ENCODE assay signal across 18 mouse cellular contexts in the genomic region with DNA sequence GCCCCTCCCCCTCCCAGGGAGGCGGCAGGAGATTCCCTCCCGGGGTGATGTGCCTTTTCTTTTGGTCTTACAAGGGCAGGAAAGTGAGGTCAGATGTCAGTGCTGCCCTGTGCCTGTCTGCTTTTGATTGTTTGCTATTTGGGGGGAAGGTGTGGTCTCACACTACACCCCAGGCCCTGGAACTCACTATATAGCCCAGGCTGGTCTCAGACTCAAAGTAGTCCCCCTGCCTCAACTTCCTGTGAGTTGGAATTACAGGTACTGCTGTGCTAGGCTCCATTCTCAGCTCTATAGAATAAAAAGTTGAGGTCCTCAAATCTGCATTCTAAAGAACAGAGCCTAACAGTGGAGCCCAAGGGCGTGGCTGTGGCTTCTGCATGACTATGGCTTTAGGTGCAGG. TPM values are rescaled to one million over a fixed set of nuclear protein-coding genes. Genes with fewer than 3 reads are reported as not detected.
"Had no signal": no experiment of that assay in that cellular context is flagged by ENCODE, and none has a peak within 500 bp of the region (broad histone marks: within the 10 kb centered on the region; RNA-seq: fewer than 3 reads in every experiment).

No protein-coding gene starts in this region.

- H3K27ac ChIP-seq: midbrain, embryonic 12.5 days; neural tube, embryonic 13.5 days; neural tube, embryonic 15.5 days had no signal

- H3K27me3 ChIP-seq: midbrain, embryonic 12.5 days; neural tube, embryonic 13.5 days; neural tube, embryonic 15.5 days had no signal

- H3K9ac ChIP-seq: lung, embryonic 14.5 days; midbrain, embryonic 12.5 days; neural tube, embryonic 13.5 days; neural tube, embryonic 15.5 days had no signal

- H3K9me3 ChIP-seq: midbrain, embryonic 10.5 days; midbrain, embryonic 12.5 days; neural tube, embryonic 13.5 days; neural tube, embryonic 15.5 days had no signal

- H3K4me3 ChIP-seq: midbrain, embryonic 10.5 days; midbrain, embryonic 12.5 days; myocyte; neural tube, embryonic 13.5 days; neural tube, embryonic 15.5 days had no signal

- H3K4me1 ChIP-seq: midbrain, embryonic 12.5 days had no signal

- DNase-seq: lung, adult 18-20 months; lung, embryonic 14.5 days; lung, postnatal 10 days; lung, postnatal 4 days; midbrain, embryonic 14.5 days; retina, postnatal 1 day; right cerebral cortex, postnatal 14 days; spleen, adult 18-20 months; thymus, adult 2 months; thymus, postnatal 25 days; thymus, postnatal 4 days had no signal

RNA-seq across cellular contexts. Expression of gene Slc29a4, which starts 24.4 kb away (rescaled TPM):
- total RNA-seq: megakaryocyte, adult 5-6 weeks; megakaryocyte-erythroid progenitor cell, adult 5-6 weeks had no signal
- polyA plus RNA-seq: myocyte had no signal

RNA-seq across cellular contexts. Expression of gene Mmd2, which starts 59.3 kb away (rescaled TPM):
- total RNA-seq: megakaryocyte, adult 5-6 weeks; megakaryocyte-erythroid progenitor cell, adult 5-6 weeks had no signal
- polyA plus RNA-seq: myocyte had no signal
